Mouse (Mus musculus): ENCODE data around the gene Cacul1. TPM values are rescaled to one million over a fixed set of nuclear protein-coding genes. Genes with fewer than 3 reads are reported as not detected.

The Cacul1 gene
- 1 to 10 TPM; 1.3 to 7.2 TPM for polyA plus RNA-seq (2012; fragmentation: generic; extraction: Trizol)

DNA sequence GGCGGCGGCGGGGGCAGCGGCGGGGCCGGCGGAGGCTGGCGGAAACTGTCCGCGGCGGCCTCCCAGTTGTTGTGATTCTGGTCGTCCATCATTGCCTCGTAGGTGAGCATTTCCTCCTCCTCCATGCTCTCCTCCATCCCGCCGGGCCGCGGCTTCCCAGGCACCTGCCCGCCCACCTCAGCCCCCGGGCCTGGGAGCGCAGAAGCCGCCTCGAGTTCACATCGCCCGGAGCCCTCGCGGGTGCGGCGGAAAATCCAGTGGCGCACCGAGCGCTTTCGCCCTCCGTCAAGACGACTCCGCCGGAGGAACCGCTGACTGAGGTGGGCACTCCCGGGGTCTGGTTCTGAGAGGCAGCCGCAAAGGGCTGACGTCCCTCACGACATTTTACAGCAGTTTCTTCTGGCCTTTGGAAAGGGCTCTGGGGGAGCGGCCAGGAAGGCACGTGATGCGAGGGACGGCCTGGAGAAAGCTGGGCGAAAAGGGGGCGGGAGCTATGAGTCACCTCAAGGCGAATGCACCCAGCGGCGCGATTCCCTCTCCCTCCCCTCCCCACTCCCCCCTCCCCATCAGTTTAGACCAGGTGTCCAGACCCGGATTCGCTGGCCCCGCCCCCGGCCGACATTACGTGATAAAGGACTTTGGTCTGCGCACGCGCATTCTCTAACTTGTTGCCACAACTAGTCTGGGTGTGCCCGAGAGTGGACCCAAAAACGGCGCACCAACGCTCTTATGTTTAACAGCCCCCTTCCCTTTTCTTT, at the start of gene Cacul1:
Gene Cacul1, minus strand, starts transcription at position 444 of the 758 bp plus-strand sequence.

Other genes with a start within 250 kb of the Cacul1 start
- gene Prlhr, start 112.7 kb downstream of the Cacul1 start, polyA plus RNA-seq (2012; fragmentation: generic; extraction: Trizol) = not detected
- under 1 TPM; 0.76 to 0.85 TPM for gene Nanos1, start 175.0 kb upstream of the Cacul1 start, polyA plus RNA-seq (2012; fragmentation: generic; extraction: Trizol)
- 10 to 100 TPM in 1 of 2 experiments, 1 to 10 TPM in 1; 7.1 to 26.9 TPM for gene Eif3a, start 209.6 kb upstream of the Cacul1 start, polyA plus RNA-seq (2012; fragmentation: generic; extraction: Trizol)
- gene Fam45a, start 230.6 kb upstream of the Cacul1 start, polyA plus RNA-seq (2012; fragmentation: generic; extraction: Trizol) = 1 to 10 TPM in 1 of 2 experiments, under 1 TPM in 1; 0.67 to 9.5 TPM

All from C3H10T1/2 (cell line).